Mouse (Mus musculus): ENCODE measurements at regions not wholly inside any gene's neighbourhood (a gene's known extent, or its start where the extent isn't known, plus 50 kb on each side); places are given as distances from the start of the nearest gene placed in this dataset.
A peak's percentile ranks its signal among the peaks of the same experiment; 100 is the strongest.
"Not testable (repeated sequence)": the region's sequence is repeated elsewhere in the genome, so short reads cannot be mapped to it uniquely, and the experiment has no call there.

DNA sequence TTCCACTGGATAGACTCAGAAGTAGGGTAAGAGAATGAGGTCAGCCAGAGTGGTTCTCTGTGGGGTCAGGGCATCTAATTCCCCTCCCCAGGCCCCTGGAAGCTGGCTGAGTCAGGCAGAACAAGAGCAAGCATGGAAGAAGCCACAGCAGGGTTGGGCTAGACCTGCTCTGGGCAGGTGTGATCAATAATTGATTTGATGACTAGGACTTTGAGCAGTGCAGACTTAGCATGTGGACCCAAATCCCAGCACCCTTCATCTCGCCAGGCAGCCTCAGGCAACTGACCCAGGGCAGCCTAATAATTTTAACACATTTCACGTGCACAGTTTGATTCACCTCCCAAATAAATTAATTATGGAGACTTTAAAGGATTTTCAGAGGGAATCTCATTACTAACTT, 67.2 kb downstream of the Qdpr start:
- no peak for DNase-seq (ENCODE audit: low spot score)

DNA sequence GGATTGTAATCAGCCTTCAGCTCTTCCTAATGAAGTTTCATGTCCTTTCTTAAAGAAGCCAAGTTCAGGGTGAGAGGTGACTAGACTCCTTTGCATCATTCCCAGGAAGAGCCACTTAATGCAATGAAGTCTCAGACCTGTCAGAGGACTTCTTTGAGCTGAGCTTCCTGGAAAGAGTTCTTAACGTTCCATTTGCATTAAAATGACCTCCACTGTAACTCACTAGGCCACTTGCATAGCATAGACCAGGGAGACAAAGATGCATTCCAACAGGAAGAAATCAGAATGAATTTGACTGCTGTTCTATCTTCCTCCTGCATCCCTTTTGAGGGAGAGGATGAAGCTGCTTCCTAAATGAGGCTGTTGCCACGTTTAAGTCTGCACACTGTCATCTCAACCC, 71.5 kb downstream of the Qdpr start:
- DNase-seq (ENCODE audit: low spot score): no peak

DNA sequence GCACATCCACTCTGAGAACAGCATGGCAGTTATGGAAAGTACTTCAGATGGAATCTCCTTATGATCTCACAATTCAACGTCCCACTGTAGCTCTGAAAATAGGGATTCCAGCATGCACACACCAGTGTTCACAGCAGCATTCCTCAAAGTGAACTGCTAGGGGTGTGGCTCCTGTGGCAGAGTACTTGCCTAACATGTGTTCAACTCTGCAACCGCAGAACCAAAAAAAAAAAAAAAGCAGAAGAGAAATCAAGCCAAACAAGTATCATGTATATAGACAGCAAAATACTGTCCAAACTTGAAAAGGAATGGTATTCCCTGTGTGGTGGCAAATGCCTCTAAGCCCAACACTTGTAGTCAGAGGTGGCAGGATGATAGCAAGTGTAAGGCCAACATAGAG, 77.0 kb downstream of the Qdpr start:
- no peak for DNase-seq (ENCODE audit: low spot score)

DNA sequence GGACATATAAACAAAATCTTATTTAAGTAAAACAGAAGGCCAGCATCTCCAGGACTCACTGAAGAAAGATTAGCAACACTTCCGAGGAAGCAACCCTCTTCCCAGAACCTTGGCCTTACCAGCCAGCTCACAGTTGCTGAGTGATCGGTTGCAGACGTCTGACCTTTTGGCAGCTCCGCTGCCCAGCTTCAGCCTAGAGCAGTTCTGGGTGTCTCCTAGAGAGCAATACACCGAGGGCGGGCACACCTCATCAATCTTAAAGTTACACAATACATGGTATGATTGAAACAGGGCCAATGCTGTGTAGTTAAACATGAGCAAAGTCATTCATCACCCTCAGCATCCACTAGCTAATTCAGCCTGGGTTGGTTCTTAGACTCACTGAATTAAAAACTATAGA, 81.6 kb downstream of the Qdpr start:
- DNase-seq (ENCODE audit: low spot score): peak; percentile 21

DNA sequence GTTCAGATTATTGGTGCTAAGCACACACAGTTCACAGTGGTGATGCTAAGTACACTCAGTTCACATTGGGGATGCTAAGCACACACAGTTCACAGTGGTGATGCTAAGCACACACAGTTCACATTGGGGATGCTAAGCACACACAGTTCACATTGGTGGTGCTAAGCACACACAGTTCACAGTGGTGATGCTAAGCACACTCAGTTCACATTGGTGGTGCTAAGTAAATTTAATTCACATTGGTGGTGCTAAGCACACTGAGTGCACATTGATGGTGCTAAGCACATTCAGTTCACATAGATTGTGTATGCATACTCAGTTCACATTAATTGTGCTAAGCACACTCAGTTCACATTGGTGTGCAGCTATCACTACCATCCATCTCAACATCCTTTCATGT, 89.8 kb downstream of the Qdpr start:
- no peak for DNase-seq (ENCODE audit: low spot score)

DNA sequence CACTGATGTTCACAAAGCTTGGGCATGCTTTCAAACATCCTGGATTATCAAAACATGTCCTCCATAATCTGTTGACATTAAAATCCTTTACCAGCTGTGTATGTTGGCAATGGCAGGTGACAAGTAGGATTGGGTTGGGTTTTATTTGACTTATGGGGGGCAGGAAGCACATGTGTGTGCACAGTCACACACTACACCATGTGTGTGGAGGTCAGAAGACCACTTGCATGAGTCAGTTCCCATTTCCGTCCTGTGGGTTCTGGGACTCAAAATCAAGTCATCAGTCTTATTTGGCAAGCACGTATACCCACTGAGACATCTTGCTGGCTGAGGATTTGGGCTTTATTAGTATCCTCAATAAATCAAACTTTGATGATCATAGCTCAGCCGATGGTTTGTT, 109.6 kb downstream of the Qdpr start:
- no peak for DNase-seq (ENCODE audit: low spot score)

DNA sequence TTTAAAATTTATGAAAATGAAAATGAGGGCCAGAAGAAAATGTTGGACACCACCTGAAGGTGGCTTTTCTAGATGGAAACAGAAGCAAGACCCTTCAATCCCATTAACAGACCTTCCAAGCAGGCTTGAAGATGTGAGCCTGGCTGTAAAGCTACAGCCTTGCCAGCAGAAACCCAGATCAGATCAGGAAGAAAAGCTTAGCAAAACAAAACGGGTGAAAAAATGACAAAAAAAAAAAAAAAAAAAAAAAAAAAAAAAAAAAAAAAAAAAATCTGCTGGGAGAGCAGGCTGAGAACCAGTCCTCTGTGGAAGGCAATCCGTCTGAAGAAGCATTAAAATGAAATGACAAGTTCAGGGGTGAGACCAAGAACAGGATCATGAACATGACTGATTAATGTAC, 113.2 kb downstream of the Qdpr start:
- no peak for DNase-seq (ENCODE audit: low spot score)

DNA sequence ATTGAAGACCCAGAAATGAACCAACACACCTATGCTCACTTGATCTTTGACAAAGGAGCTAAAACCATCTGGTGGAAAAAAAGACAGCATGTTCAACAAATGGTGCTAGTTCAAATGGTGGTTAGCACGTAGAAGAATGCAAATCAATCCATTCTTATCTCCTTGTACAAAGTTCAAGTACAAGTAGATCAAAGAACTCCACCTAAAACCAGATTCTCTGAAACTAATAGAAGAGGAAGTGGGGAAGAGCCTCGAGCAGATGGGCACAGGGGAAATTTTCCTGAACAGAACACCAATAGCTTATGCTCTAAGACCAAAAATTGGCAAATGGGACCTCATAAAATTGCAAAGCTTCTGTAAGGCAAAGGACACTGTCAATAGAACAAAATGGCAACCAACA, 125.6 kb downstream of the Qdpr start:
- DNase-seq (ENCODE audit: low spot score): not testable (repeated sequence)

DNA sequence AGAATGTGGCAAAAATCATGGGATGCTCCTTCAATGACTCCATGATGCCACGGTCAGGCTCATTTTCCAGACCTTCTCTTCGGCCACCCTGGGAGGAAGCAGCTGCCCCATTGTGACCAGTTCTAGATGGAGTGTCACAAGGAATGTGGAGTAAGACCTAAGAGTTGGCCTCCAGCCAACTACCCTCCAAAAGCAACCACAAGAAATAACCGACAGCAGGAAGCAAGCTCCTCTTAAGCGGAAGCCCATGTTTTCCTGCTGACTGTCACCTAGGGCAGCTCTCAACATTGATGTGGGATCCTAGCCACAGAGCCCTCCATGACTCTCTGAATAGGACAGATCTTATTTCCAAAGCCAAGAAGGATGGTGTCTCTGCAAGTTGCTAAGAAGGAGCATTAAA, 126.5 kb downstream of the Qdpr start:
- no peak for DNase-seq (ENCODE audit: low spot score)

DNA sequence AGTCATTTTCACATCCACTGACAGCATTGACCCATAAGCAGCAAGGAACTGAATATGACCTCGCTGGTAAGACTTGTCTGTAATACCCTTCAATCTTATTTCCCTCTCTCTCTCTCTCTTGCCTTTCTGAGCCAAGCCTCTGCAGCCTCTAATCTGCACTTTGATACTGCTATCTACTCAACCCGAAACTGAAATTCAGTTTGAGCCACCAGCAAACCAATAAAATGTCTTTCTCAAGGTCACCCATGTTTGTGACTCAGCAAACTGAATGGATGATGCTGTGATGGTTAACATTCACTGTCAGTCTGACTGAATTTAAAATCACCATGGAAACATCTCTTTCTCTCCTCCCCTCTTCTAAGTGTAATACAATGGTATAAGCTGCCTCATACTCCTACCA, 132.0 kb downstream of the Qdpr start:
- no peak for DNase-seq (ENCODE audit: low spot score)

DNA sequence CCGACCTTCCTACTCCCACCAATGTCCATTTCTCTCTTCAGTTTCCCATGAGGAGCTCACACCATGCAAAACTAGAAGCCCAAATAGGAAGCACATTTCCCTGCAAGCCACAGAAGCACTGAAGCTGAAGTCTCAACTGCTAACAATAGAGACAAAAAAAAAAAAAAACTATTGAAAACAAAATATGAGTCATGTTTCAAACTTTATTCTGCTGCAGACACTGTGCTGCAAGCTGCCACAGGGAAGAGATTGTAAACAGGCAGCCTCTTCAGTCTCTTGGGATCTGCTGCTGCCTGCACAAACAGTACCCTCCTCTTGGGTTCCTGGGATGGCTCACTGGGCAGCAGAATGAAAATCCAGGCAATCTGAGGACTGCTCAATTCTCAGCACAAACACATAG, 148.9 kb downstream of the Qdpr start:
- DNase-seq (ENCODE audit: low spot score): peak; percentile 82

DNA sequence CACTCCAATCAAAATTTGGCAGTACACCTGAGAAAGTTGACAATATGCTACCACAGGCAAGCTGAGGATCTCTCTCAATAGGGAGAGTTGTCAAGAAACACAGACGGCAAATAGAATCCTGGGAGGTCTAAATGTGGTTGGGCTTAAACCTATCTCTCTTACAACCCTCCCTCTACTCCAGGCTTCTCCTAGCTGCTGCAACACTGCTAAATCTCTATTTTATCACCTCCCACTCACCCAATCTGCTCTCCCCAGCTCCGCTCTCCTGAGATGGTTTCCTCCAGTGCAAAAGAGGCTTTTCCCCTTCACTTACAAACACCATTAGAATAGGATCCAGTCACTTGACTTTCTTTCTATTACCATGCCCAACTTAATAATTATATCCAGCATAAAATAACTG, 151.2 kb downstream of the Qdpr start:
- no peak for DNase-seq (ENCODE audit: low spot score)

DNA sequence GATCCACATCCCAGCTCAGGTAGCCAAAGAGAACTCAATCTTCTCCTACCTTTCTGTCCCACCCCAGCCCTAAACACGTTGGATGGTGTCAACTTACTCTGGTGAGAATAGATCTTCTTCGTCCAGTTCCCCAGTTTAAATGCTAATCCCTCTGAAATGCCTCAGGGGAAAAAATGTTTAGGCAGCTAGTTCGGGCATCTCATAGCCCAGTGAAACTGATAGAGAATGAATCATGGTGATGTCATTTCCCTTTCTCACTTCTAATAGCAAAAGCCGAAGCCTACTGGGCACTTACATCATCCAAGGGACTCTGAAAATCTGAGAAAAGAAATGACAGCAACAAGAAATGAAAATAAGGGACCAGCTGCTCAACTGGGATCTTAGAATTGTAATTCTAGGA, 154.9 kb downstream of the Qdpr start:
- no peak for DNase-seq (ENCODE audit: low spot score)

DNA sequence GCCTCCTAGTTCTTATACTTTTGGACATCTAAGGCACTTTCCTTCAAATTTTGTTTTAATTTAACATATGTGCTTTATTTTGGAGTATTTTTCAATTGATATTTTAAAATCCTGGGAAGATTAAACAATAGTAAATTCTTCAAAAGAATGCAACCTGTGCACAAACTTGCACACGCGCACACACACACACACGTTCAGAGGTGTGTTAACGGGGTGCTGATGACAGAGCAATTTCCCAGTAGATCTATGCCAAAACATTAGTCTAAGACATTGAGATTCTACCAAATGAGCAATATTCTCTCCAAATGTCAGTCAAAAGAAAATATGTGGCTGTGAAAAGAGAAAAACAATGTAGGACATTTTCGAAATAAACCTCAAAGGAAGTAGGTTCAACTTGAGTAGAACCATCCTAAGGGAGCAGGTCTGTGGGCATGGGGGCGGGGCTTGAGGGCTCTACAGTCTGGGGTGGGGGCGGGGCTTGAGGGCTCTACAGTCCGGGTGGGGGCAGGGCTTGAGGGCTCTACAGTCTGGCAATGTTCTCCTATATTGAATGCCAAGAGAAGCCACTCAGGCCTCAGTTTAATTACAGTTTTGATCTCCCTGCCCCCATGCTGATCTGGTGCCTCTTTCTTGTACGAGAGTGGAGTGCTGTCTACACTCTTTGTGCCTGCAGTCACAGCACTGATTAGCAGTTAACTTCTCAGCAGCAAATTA, 157.0 kb downstream of the Qdpr start:
- DNase-seq (ENCODE audit: low spot score): peak; percentile 17

DNA sequence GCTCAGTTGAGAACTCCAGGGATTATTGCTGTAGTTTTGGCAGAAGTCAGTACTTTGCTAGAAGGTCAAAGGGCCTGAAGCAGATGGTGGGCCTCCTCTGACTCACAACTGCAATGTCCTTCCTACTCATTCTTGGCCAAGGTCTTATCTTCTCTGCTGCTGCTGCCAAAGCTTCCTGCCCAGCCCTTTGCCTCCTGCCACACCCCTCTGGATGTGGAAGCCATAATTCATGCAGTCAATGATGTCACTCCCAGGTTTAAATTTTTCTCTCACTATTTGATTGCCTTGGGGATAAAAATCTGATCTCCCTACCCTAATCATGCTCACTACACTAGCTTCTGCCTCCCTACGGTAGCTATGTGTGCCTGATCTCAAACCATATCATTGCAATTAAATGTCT, 157.7 kb downstream of the Qdpr start:
- peak; percentile 84 for DNase-seq (ENCODE audit: low spot score)

DNA sequence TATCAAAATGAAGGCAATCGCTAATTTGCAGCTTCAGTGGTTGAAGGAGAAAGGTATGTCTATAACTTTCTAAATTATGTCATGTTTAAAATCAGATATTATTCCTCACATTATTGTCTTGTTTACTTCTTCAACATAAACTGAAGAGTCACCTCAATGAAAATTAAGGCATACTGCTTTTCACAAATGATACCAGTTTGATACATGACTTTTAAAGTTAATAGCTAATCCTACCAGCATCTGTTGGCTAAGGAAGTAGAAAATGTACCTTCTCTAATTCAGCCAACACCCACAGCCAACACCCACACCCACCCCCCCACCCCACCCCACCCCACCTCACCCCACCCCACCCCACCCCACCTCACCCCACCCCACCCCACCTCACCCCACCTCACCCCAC, 158.3 kb downstream of the Qdpr start:
- no peak for DNase-seq (ENCODE audit: low spot score)

DNA sequence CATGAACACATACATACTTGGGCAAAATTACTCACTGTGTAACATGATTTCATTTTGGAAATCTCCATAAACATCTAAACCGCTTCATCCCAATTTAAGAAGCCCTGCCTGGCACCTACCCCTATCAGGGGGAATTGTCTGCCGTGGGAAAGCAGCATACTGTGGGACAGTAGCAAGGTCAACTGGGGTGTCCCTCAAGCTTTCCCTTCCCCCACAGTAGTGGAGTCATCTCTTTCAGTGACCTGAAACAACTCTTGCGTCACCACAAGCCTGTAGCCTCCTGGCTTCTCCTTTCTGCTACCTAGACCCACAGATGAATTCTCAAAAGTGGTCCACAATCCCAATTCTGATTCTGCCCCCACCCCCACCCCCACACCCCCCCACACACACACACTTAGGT, 158.8 kb downstream of the Qdpr start:
- no peak for DNase-seq (ENCODE audit: low spot score)

DNA sequence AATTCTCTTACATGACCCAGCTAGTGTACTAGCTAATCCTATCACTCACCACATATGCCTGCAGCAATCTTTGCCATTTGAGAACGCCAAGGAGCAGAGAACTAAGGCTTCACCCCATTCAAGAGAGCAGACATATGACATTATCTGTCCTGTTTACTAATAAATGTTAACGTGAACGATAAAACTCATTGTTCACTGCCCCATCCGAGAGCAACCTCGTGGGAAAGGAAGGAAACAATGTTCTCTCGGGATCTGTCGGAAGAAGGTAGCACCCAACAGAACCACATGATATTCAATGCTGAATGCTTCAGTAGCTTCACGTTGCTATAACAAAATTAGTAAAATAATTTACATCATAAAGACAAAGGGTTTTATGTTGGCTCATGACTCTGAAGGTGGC, 163.6 kb downstream of the Qdpr start:
- DNase-seq (ENCODE audit: low spot score): no peak

DNA sequence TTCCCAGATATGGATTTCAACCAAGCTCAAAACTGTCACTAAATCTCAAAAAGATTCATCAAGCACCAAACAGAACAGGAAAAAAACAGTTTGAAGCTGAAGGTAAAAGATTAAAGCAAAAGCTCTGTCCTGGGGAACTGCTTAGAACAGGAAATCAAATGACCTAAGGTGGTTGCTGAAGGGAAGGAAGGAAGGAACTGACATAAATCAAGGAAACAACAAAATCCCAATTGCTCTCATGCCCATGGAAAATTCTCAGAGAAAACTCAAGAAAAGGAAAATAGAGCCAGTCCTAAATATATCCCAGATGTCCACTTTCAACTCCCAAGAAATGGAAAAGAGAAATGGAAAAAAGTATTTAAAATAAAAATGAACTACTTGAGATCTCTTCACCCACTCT, 165.4 kb downstream of the Qdpr start:
- DNase-seq (ENCODE audit: low spot score): no peak

DNA sequence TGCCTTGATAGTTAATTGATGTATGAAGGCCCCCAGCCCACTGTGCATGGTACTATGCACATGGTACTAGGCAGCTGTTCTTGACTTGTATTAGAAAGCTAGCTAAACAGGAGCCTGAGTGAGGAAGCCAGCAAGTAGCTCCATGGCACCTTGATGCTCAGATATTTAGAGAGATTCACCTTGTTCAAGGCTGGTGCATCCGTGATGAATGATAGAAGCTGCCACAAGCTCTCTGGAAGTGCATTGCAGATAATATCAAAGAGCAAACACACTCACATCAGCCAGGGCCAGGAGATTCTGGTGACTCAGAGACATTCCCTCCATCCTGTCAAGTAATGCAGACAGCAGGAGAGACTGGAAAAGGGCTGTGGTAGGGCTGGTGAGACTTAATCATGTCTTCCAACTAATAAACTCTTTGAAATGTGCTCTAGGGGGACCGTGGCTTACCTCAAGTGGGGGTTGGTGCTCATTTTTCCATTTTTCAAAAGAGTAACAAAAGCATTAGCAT, 166.1 kb downstream of the Qdpr start:
- no peak for DNase-seq (ENCODE audit: low spot score)

DNA sequence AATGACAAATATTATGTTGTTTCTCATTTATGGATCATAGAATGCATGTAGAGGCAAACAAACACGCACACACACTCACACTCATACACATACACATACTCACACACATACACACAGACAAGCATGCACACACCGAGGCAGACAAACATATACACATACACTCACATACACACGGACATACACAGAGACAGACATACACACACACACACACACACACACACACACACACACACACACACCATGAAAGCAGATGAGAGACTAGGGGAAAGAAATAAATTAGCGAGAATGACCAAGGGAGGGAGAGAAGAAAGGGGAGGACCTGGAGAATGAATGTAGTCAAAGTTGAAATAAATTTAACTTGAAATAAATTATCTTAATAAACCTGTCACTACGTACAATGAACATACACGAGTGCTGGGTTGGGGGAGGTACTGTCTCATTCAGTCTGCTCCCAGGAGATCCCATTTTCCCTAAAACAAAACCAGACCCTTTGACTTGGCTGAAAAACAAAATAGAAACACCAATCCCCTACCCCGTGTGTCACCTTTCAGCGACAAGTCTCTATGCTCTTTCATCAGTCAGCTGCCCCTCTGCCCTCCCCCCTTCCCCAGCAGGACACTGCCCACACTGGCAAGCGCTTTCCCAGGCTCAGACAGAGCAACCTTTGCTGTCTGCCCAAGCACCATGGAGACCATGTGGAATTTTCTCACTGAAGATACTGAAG, 167.7 kb downstream of the Qdpr start:
- DNase-seq (ENCODE audit: low spot score): no peak

DNA sequence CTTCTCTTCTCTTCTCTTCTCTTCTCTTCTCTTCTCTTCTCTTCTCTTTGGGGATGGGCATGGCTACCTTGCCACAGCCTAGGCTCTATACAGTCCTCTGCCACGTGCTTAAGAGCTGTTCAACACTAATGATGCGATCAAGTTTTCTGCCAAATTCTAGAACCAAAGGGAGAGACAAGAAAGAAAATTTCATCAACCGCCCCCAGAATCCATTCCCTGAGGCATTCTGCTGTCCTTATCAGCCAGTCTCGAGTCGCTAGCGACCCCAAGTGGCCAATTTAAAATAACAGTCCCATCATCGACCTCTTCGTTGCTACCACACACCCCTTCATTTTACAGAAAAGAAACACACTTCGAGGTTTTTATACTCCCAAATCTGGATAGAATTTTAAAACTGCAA, 171.5 kb downstream of the Qdpr start:
- peak; percentile 83 for DNase-seq (ENCODE audit: low spot score)

DNA sequence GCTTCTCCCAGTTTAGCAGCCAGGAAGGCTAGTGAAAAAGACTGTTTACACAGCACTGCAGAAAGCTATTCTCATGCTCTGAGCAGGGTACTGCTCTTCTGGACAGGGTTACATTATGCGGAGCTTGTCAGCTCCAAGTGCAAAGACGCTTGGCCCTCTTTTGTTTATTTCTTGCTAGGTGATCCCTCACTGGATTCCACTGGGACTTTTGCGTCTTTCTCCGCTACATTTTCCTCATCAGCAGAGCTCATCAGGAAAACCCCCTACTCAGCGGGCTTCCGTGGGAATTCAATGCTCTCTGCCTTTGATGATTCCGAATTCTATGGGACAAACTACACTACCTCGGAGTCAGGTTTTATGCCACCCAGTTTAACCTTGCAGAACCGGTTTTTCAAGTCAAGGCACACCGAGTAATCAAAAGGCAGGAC, 172.0 kb downstream of the Qdpr start:
- no peak for DNase-seq (ENCODE audit: low spot score)

DNA sequence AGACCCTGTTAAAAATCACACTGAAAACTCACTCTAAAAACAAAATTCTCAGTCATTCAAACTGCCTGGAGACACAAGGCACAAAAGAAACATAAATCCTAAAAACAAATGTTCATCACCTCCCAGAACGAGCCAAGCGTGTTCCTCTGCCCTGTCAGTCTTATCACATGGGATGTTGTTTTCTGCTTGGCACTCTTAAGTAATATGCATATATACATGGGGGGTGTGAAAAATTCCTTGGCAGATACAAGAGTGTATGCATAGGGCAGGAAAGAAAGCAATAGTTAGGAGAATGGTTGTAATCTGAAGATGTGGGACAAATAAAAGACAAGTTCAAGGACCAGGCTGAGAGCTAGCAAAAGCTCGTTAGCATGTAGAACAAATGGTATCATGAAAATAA, 179.4 kb downstream of the Qdpr start:
- DNase-seq (ENCODE audit: low spot score): no peak
